Mouse (Mus musculus): Measurements from ENCODE around the gene Krt12.

Krt12 gene

GRCm38 (mm10) chr11:99422159-99422558 lies at the start of gene Krt12:
Gene Krt12, minus strand, starts transcription at chr11:99422259.
- DNase-seq (ENCODE audit: low read depth, low spot score), result no peak

DNA sequence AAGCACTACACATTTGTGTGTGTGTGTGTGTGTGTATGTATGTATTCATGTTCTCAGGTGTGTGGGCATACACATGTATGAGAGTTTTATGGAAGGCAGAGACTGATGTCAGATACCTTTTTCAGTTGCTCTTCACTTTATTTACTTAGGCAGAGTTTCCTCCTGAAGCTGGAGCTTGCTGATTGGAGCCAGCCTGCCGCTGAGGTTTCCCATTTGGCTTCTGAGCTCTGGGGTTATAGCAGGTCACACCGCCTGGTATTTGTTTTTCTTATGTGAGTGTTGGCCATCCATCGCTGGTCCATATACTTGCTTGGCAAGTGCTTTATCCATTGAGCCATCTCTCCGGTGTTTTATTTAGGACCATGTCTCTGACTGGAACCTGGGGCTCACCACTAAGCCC lies 47.2 kb upstream of the Krt12 start:
- no peak for DNase-seq (ENCODE audit: low read depth, low spot score)

DNA sequence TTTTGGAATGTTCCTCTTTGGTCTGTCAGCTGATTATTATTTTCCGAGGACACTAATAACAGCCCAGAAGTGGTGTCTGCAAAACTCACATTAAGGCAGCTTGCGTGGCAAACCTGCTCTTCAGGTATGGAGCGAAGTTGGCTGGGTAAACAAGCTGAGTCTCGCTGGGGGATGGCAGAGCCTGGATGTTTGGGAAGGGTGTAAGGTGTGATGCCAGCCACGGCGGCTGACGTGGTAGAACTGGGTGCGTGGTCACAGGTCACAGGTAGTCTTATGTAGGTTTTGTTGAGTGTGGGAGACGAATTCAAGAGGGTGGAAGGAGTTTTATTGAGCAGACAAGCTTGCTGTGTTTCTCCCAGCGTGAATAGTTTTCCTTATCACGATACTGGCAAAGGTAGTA lies 46.5 kb upstream of the Krt12 start:
- no peak for DNase-seq (ENCODE audit: low read depth, low spot score)

DNA sequence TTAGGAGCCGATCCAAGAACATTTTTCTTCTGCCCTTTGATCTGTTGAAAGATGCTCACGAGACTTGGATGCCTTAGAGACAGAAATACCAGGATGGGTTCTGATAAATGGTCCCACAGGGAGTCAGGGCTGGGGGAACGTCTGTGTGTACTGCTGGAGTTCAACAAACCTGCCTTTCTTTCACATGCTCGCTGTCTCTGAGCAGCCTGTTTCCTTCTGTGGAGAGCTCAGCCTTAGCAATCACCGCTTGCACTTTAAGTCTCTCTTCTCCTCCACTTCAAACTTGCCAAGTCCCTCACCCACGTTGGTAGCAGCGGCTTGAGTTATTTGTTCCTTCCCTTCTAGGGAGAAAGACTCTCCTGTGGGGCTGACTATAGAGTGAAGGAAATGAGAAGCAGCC lies 44.3 kb upstream of the Krt12 start:
- no peak for DNase-seq (ENCODE audit: low read depth, low spot score)

- peak; percentile 79 for DNase-seq (ENCODE audit: low read depth, low spot score)
Observed at GRCm38 (mm10) chr11:99464836-99465235, 42.8 kb upstream of the Krt12 start.

GRCm38 (mm10) chr11:99463155-99463554 lies 41.1 kb upstream of the Krt12 start:
- peak; percentile 42 for DNase-seq (ENCODE audit: low read depth, low spot score)

- no peak for DNase-seq (ENCODE audit: low read depth, low spot score)
Observed at GRCm38 (mm10) chr11:99461736-99462135, 39.7 kb upstream of the Krt12 start.

GRCm38 (mm10) chr11:99458887-99459286 lies 36.8 kb upstream of the Krt12 start:
- no peak for DNase-seq (ENCODE audit: low read depth, low spot score)

- DNase-seq (ENCODE audit: low read depth, low spot score), result no peak
Observed at GRCm38 (mm10) chr11:99454759-99455158, 32.7 kb upstream of the Krt12 start.

GRCm38 (mm10) chr11:99454044-99454443 lies 32.0 kb upstream of the Krt12 start:
- no peak for DNase-seq (ENCODE audit: low read depth, low spot score)

GRCm38 (mm10) chr11:99448769-99449168 lies 26.7 kb upstream of the Krt12 start:
- no peak for DNase-seq (ENCODE audit: low read depth, low spot score)

DNA sequence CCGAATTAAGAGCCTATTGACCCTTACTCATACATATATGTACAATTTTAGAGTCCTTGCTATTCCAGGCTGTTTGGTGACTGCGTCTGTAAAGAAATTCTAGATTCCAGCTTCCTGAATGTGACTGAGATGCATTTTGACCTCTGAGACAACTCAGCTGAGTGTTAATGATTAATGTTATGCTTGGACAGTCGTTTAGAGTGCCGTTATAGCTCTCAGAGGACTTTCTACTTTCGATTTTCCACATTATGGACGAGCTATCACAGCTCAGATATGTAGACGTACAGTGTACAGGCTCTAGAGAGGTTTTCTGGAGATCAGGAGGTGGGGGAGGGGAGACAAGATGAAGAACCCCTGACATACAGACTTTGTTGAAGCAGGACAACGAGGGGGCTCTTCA lies 19.2 kb upstream of the Krt12 start:
- no peak for DNase-seq (ENCODE audit: low read depth, low spot score)

GRCm38 (mm10) chr11:99439465-99439864 lies 17.4 kb upstream of the Krt12 start:
- DNase-seq (ENCODE audit: low read depth, low spot score), result no peak

GRCm38 (mm10) chr11:99437972-99438371 lies 15.9 kb upstream of the Krt12 start, which contains the start of gene Krt20:
Gene Krt20, minus strand, starts transcription at chr11:99438150.
- peak; percentile 34 for DNase-seq (ENCODE audit: low read depth, low spot score)

DNA sequence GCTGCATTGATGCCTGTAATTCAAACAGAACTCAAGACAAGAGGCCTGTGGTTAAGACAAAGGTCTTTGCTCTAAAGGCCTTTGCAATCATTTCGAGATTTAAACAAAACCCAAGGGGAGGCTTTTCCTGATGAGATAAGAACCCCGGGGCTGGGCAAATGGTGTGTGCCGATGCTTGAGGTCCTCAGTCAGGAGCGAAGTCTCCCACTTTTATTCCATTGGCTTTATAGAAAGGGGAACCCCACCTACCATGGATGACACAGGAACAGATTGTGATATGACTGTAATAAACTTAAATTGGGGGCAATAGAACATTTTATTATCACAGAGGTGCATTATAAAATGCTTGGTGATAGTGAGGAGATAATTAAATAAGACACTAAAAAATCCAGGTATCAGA lies 14.6 kb upstream of the Krt12 start:
- DNase-seq (ENCODE audit: low read depth, low spot score), result no peak

- peak; percentile 59 for DNase-seq (ENCODE audit: low read depth, low spot score)
Observed at GRCm38 (mm10) chr11:99430670-99431069, 8.6 kb upstream of the Krt12 start.

- DNase-seq (ENCODE audit: low read depth, low spot score), result no peak
Observed at GRCm38 (mm10) chr11:99420586-99420985, 1.5 kb downstream of the Krt12 start.

- no peak for DNase-seq (ENCODE audit: low read depth, low spot score)
Observed at GRCm38 (mm10) chr11:99417819-99418218, 4.2 kb downstream of the Krt12 start.

- no peak for DNase-seq (ENCODE audit: low read depth, low spot score)
Observed at GRCm38 (mm10) chr11:99416902-99417301, 5.2 kb downstream of the Krt12 start.

- no peak for DNase-seq (ENCODE audit: low read depth, low spot score)
Observed at GRCm38 (mm10) chr11:99414463-99415147, 7.5 kb downstream of the Krt12 start.

DNA sequence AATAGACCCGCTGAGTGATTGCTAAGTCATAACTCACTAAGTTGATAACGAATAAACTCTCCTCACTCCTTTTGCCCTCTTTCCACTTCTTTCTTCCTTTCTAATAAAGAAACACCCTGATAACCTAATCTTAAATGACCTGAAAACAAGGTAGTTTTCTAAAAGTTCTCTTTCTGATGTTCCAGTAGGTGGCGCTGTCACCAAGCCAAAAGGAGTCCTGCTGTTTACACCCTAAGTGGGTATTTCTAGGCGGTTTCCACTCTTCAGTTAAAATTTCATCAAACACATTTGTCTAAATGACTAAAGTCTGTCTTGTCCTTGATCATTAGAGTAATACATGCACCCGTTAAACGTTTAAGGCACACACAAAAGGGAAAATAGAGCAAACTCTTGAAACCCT lies 8.8 kb downstream of the Krt12 start:
- peak; percentile 58 for DNase-seq (ENCODE audit: low read depth, low spot score)

DNA sequence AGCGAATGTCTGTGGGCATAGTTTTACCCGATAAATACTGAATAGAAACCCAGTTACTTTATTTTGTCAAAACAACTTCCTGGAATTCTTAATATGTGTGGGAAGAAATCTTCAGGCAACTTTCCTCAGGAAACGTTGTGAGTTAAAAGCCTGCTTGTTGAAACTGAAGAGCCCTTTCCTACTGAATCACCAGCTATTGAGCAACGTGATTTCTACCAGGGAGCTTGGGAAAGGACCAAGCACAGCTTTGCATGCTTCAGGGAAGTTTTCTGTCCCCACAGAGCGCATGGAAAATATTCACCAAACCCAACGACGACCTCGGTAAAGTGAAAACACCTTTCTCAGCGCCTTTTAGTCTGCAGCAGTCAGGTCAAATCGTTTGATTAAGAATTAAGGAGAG lies 15.9 kb downstream of the Krt12 start:
- no peak for DNase-seq (ENCODE audit: low read depth, low spot score)

GRCm38 (mm10) chr11:99399956-99400549 lies 22.0 kb downstream of the Krt12 start:
- DNase-seq (ENCODE audit: low read depth, low spot score), result no peak
